Mouse (Mus musculus): ENCODE results near the gene 1700016K19Rik. TPM values are rescaled to one million over a fixed set of nuclear protein-coding genes. Genes with fewer than 3 reads are reported as not detected.

Gene 1700016K19Rik
- total RNA-seq, 2 experiments from 2014 or later, result not detected

- DNase-seq, result no peak
Measured at GRCm38 (mm10) chr11:76033836-76034235, 34.1 kb downstream of the 1700016K19Rik start.

DNA sequence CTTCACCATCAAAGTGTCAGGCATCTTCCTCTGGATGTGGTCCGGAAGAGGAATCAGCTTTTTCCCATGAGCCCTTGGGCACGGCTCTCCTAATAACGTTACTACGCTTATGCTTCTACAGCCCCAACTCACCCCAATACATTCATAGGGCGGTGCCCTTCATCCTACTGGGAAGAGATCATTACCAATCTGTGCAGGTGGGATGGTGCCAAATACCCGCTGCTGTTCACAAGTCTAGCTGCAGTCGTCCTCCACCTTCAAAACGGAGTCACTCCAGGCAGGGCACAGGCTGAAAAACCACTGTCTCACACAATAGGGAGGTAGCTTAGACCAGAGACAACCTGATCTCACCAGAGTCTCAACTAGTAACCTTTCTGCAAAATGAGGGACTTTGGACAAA is 35.5 kb downstream of the 1700016K19Rik start:
- DNase-seq, result no peak

DNA sequence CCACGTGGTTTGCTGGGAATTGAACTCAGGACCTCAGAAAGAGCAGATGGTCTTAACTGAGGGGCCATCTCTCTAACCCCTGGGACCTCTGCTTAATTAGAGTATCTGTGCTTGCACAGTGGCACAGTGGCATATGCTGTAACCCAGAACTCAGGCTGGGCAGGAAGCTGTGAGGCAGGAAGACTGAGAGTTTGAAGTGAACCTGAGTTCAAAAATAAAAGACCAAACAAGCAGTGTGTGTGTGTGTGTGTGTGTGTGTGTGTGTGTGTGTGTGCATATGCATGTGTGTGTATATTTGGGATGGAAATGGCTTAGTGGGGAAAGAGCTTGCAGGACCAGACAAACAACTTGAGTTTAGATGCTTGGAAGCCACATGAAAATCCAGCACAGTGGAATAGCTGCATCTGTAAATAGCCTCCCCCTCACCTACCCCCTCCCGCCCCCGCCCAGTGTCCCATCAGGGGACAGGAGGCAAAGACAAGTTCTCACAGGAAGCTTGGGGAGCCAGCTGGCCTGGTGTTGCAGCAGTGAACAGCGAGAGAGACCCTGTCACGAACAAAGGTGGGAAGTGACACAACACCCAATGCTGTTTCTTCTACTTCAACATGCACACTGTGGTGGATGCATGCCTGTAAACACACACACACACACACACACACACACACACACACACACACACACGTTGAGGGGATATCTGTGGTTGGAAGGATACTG is 38.0 kb downstream of the 1700016K19Rik start:
- no peak for DNase-seq

GRCm38 (mm10) chr11:76039271-76040053 is 39.8 kb downstream of the 1700016K19Rik start:
- DNase-seq, result no peak

GRCm38 (mm10) chr11:76040106-76040505 is 40.4 kb downstream of the 1700016K19Rik start:
- no peak for DNase-seq

DNA sequence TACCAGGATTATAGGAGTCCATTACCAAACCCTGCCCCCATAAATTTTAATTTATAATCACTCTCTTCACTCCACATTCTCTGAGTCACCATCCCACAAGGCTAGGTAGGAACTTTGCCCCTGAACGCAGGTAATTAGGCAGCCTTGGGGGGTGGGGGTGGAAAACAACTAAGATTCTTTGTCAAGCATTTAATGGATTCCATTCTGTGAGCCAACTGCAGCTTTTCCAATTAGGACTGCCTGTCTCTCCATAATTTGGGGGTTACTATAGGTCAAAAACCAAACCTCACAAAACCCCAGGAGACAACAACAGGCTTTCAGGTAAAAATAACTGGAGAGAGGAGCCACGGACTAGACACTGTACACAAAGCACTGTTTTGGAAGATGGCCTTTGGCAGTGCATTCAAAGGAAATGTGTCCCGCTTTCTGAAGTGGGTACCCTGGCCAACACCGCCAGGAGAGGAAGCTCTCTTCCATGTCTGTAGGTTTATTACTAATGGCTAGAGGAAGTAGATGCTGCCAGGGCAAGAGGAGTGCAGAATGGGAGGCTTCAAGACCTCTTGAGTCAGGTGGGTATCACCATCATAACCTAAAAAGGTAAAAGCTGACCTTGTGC is 41.2 kb downstream of the 1700016K19Rik start:
- no peak for DNase-seq

GRCm38 (mm10) chr11:76042041-76042638 is 42.4 kb downstream of the 1700016K19Rik start:
- no peak for DNase-seq

DNA sequence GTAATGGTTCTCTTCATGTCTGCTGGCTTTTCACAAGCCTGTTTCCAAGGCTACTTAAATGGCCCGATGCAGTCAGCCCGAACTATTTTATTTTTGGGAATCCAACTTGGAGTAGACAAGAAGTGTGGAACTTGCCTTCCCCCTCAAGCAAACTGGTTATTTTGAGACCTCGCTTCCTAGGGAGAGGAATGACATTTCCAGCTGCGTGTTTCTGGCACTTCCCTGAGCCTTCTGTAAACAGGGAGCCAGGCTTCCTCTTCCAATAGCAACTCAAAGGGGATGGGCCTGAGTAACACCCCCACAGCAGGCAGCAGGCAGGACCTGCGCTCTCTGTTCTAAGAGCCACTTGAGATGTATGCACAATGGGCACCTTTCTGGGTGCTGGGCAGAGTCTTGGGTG is 43.2 kb downstream of the 1700016K19Rik start:
- DNase-seq, result no peak

- DNase-seq, result no peak
Measured at GRCm38 (mm10) chr11:76044468-76044867, 44.8 kb downstream of the 1700016K19Rik start.

- DNase-seq, result no peak
Measured at GRCm38 (mm10) chr11:76045367-76045766, 45.7 kb downstream of the 1700016K19Rik start.

- no peak for DNase-seq
Measured at GRCm38 (mm10) chr11:76050509-76050908, 50.8 kb downstream of the 1700016K19Rik start.

- no peak for DNase-seq
Measured at GRCm38 (mm10) chr11:76050967-76051512, 51.3 kb downstream of the 1700016K19Rik start.

- DNase-seq, result no peak
Measured at GRCm38 (mm10) chr11:76052496-76052895, 52.8 kb downstream of the 1700016K19Rik start.

Other genes with a start within 250 kb of the 1700016K19Rik start
- 10 to 100 TPM; 14.1 to 17.5 TPM for gene Doc2b, start 203.9 kb upstream of the 1700016K19Rik start, total RNA-seq (2021)
- 10 to 100 TPM; 14.5 to 14.8 TPM for gene Rph3al, start 61.5 kb upstream of the 1700016K19Rik start, total RNA-seq (2021)
- gene Rflnb, start 27.9 kb downstream of the 1700016K19Rik start, total RNA-seq (2021), result 10 to 100 TPM; 19.6 to 28.8 TPM
- gene Vps53, start 179.7 kb downstream of the 1700016K19Rik start, total RNA-seq (2021), result 10 to 100 TPM; 49.2 to 54.2 TPM
- gene Fam57a, start 179.8 kb downstream of the 1700016K19Rik start, total RNA-seq (2021), result 1 to 10 TPM; 4.8 to 4.9 TPM
- gene Dbil5, start 217.7 kb downstream of the 1700016K19Rik start, total RNA-seq (2021), result not detected
- gene Gemin4, start 217.8 kb downstream of the 1700016K19Rik start, total RNA-seq (2021), result 1 to 10 TPM; 8.0 to 8.9 TPM
- 10 to 100 TPM; 18.8 to 21.4 TPM for gene Mrm3, start 243.8 kb downstream of the 1700016K19Rik start, total RNA-seq (2021)
- gene Glod4, start 243.8 kb downstream of the 1700016K19Rik start, total RNA-seq (2021), result 10 to 100 TPM; 85.0 to 87.2 TPM

Measured in adrenal gland, postnatal 36 days (tissue).